7 mouse cellular contexts compared by ENCODE assay signal in the genomic region with DNA sequence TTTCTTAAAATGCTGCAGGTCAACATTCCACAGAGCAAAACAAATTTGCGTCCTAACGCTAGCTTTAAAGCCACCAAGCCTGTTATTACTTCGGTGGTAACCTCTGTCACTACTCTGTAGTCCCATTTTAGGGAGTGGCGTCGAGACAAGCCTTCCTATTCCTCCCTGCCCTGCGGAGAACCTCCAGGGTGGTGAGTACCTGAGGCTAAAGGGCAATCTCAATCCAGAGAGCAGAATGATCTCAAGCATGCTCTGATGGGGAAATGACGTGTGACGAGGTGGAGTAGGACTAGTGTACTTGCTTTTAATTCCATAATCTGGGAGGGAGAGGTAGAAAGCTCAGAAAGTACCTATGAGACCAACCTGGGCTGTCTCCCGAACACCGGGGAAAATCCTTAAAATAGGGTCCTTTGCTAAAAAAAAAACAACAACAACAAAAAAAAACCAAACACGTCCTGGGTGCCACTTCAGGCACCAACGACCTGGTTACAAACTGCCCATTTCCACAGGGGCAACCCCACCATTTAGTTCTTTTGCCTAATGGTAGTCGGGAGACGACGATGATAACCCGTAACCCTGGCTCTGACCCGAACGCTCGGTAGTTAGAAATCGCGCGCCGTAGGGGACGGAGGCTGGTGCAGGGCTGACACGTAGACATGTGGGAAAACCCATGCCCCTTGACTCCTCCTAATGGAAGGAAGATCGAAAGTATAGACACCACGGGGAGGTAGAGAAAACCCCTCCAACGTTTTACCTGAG. TPM values are rescaled to one million over a fixed set of nuclear protein-coding genes. Genes with fewer than 3 reads are reported as not detected.
DNase-seq lines count a peak whose midpoint lies in the region; ATAC-seq and TF ChIP-seq lines count a peak whose summit lies in the region.

No protein-coding gene starts in this region.

- peaks cover 47% of the 10 kb centered on the region for H3K36me3 ChIP-seq in lung, embryonic 14.5 days (ENCODE audit: insufficient read depth)
- peaks cover 24% of the 10 kb centered on the region for H3K36me3 ChIP-seq in hindbrain, embryonic 13.5 days
- H3K36me3 ChIP-seq in liver, embryonic 12.5 days, result peaks cover 58% of the 10 kb centered on the region
- H3K36me3 ChIP-seq in stomach, embryonic 16.5 days (ENCODE audit: control insufficient read depth, insufficient read depth, low read length), result peaks cover 18% of the 10 kb centered on the region; the same call in 1 of the 2 replicates

- H3K9ac ChIP-seq in lung, embryonic 14.5 days, result peak overlapping the region; percentile 96
- peak overlapping the region; percentile 98 for H3K9ac ChIP-seq in hindbrain, embryonic 13.5 days
- H3K9ac ChIP-seq in liver, embryonic 12.5 days, result peak overlapping the region; percentile 97
- H3K9ac ChIP-seq in stomach, embryonic 16.5 days (ENCODE audit: low read length), result peak overlapping the region; percentile 95

- WGBS in lung, embryonic 14.5 days, result under 1% methylated on average over 28 of the region's 28 CpGs
- WGBS in hindbrain, embryonic 13.5 days, result 3% methylated on average over 28 of the region's 28 CpGs
- WGBS in liver, embryonic 12.5 days (ENCODE audit: insufficient replicate concordance), result 1% methylated on average over 28 of the region's 28 CpGs
- 2% methylated on average over 28 of the region's 28 CpGs for WGBS in stomach, embryonic 16.5 days

- peaks cover 11% of the 10 kb centered on the region for H3K4me1 ChIP-seq in lung, embryonic 14.5 days (ENCODE audit: insufficient read depth)
- H3K4me1 ChIP-seq in hindbrain, embryonic 13.5 days (replicated peaks), result peaks cover 25% of the 10 kb centered on the region
- H3K4me1 ChIP-seq in liver, embryonic 12.5 days, result peaks cover 65% of the 10 kb centered on the region
- H3K4me1 ChIP-seq in stomach, embryonic 16.5 days (ENCODE audit: control insufficient read depth, insufficient read depth, low read length), result peaks cover 21% of the 10 kb centered on the region

- peak overlapping the region; percentile 99 for H3K27ac ChIP-seq in lung, embryonic 14.5 days (ENCODE audit: low read depth)
- peak overlapping the region; percentile 99 for H3K27ac ChIP-seq in hindbrain, embryonic 13.5 days
- H3K27ac ChIP-seq in liver, embryonic 12.5 days, result peak overlapping the region; percentile 99
- H3K27ac ChIP-seq in stomach, embryonic 16.5 days (ENCODE audit: low read length), result peak overlapping the region; percentile 99

- H3K27me3 ChIP-seq in lung, embryonic 14.5 days (ENCODE audit: insufficient read depth, low read length), result no peaks in the 10 kb centered on the region
- H3K27me3 ChIP-seq in hindbrain, embryonic 13.5 days, result no peaks in the 10 kb centered on the region
- H3K27me3 ChIP-seq in liver, embryonic 12.5 days (replicated peaks), result no peaks in the 10 kb centered on the region
- H3K27me3 ChIP-seq in stomach, embryonic 16.5 days (ENCODE audit: control insufficient read depth, insufficient read depth, low read length), result no peaks in the 10 kb centered on the region

- H3K9me3 ChIP-seq in lung, embryonic 14.5 days (ENCODE audit: low read depth, low read length), result no peaks in the 10 kb centered on the region
- no peaks in the 10 kb centered on the region for H3K9me3 ChIP-seq in hindbrain, embryonic 13.5 days
- H3K9me3 ChIP-seq in liver, embryonic 12.5 days (replicated peaks), result no peaks in the 10 kb centered on the region
- H3K9me3 ChIP-seq in stomach, embryonic 16.5 days (replicated peaks; ENCODE audit: control insufficient read depth, low read length), result no peaks in the 10 kb centered on the region

- no peak for TF ChIP-seq CTCF in lung, embryonic 14.5 days (IDR thresholded peaks at IDR 0.05; ENCODE audit: low read depth)

- ATAC-seq in lung, embryonic 14.5 days (ENCODE audit: insufficient read depth), result no peak
- no peak; the same call in 1 of the 2 replicates for ATAC-seq in hindbrain, embryonic 13.5 days (ENCODE audit: low FRiP score)
- ATAC-seq in liver, embryonic 12.5 days, result peak; percentile 4
- no peak for ATAC-seq in stomach, embryonic 16.5 days (ENCODE audit: insufficient read depth, low FRiP score)

- peak overlapping the region; percentile 100 for H3K4me2 ChIP-seq in lung, embryonic 14.5 days
- H3K4me2 ChIP-seq in hindbrain, embryonic 13.5 days, result peak overlapping the region; percentile 79
- H3K4me2 ChIP-seq in liver, embryonic 12.5 days, result peak overlapping the region; percentile 85
- H3K4me2 ChIP-seq in stomach, embryonic 16.5 days (ENCODE audit: low read depth, low read length), result peak overlapping the region; percentile 88

- peak; percentile 30 for DNase-seq in lung, embryonic 14.5 days
- no peak for DNase-seq in lung, postnatal 4 days
- peak; percentile 35 for DNase-seq in brain, adult 2 months (ENCODE audit: low read depth, low spot score)
- DNase-seq in frontal cortex, postnatal 10 days (ENCODE audit: low spot score in 2 of 2), result no peak

- peak overlapping the region; percentile 79 for H3K4me3 ChIP-seq in lung, embryonic 14.5 days (ENCODE audit: low read depth, low read length)
- H3K4me3 ChIP-seq in hindbrain, embryonic 13.5 days, result peak overlapping the region; percentile 75
- H3K4me3 ChIP-seq in liver, embryonic 12.5 days, result peak overlapping the region; percentile 86
- H3K4me3 ChIP-seq in stomach, embryonic 16.5 days (replicated peaks; ENCODE audit: low read length), result peak overlapping the region; percentile 82

RNA-seq across cellular contexts. Expression of a gene that starts 0.5 kb away (rescaled TPM):
- polyA plus RNA-seq in lung, embryonic 14.5 days (2014; fragmentation: Nextera tagmentation; extraction: Ambion mirVana), result 84.5 and 89.1 TPM in 2 replicates
- 46.8 and 54.7 TPM in 2 replicates for polyA plus RNA-seq in hindbrain, embryonic 13.5 days (2015; fragmentation: Nextera tagmentation; extraction: Ambion mirVana)
- 113 and 123 TPM in 2 replicates for polyA plus RNA-seq in liver, embryonic 12.5 days (2016; fragmentation: Nextera tagmentation; extraction: Ambion mirVana)
- polyA plus RNA-seq in stomach, embryonic 16.5 days (2015; fragmentation: Nextera tagmentation; extraction: Ambion mirVana), result 83.2 and 87.3 TPM in 2 replicates

RNA-seq across cellular contexts. Expression of a gene that starts 0.5 kb away (rescaled TPM):
- polyA plus RNA-seq in lung, embryonic 14.5 days (2014; fragmentation: Nextera tagmentation; extraction: Ambion mirVana), result 36.3 and 38.5 TPM in 2 replicates
- 46.0 and 47.2 TPM in 2 replicates for polyA plus RNA-seq in hindbrain, embryonic 13.5 days (2015; fragmentation: Nextera tagmentation; extraction: Ambion mirVana)
- polyA plus RNA-seq in liver, embryonic 12.5 days (2016; fragmentation: Nextera tagmentation; extraction: Ambion mirVana), result 29.0 and 32.8 TPM in 2 replicates
- polyA plus RNA-seq in stomach, embryonic 16.5 days (2015; fragmentation: Nextera tagmentation; extraction: Ambion mirVana), result 33.1 and 34.3 TPM in 2 replicates

RNA-seq across cellular contexts. Expression of a gene that starts 5.8 kb away (rescaled TPM):
- 72.2 and 77.9 TPM in 2 replicates for polyA plus RNA-seq in lung, embryonic 14.5 days (2014; fragmentation: Nextera tagmentation; extraction: Ambion mirVana)
- polyA plus RNA-seq in hindbrain, embryonic 13.5 days (2015; fragmentation: Nextera tagmentation; extraction: Ambion mirVana), result 434 and 438 TPM in 2 replicates
- polyA plus RNA-seq in liver, embryonic 12.5 days (2016; fragmentation: Nextera tagmentation; extraction: Ambion mirVana), result 15.0 and 16.8 TPM in 2 replicates
- 50.8 and 51.9 TPM in 2 replicates for polyA plus RNA-seq in stomach, embryonic 16.5 days (2015; fragmentation: Nextera tagmentation; extraction: Ambion mirVana)

RNA-seq across cellular contexts. Expression of a gene that starts 18.5 kb away (rescaled TPM):
- polyA plus RNA-seq in lung, embryonic 14.5 days (2014; fragmentation: Nextera tagmentation; extraction: Ambion mirVana), result 21.0 and 25.4 TPM in 2 replicates
- 45.8 and 48.7 TPM in 2 replicates for polyA plus RNA-seq in hindbrain, embryonic 13.5 days (2015; fragmentation: Nextera tagmentation; extraction: Ambion mirVana)
- 20.2 and 20.9 TPM in 2 replicates for polyA plus RNA-seq in liver, embryonic 12.5 days (2016; fragmentation: Nextera tagmentation; extraction: Ambion mirVana)
- 19.1 and 22.9 TPM in 2 replicates for polyA plus RNA-seq in stomach, embryonic 16.5 days (2015; fragmentation: Nextera tagmentation; extraction: Ambion mirVana)

RNA-seq across cellular contexts. Expression of a gene that starts 36.1 kb away (rescaled TPM):
- polyA plus RNA-seq in lung, embryonic 14.5 days (2014; fragmentation: Nextera tagmentation; extraction: Ambion mirVana), result 40.8 and 42.9 TPM in 2 replicates
- polyA plus RNA-seq in hindbrain, embryonic 13.5 days (2015; fragmentation: Nextera tagmentation; extraction: Ambion mirVana), result 28.6 and 35.3 TPM in 2 replicates
- 50.7 and 52.8 TPM in 2 replicates for polyA plus RNA-seq in liver, embryonic 12.5 days (2016; fragmentation: Nextera tagmentation; extraction: Ambion mirVana)
- polyA plus RNA-seq in stomach, embryonic 16.5 days (2015; fragmentation: Nextera tagmentation; extraction: Ambion mirVana), result 33.8 and 44.1 TPM in 2 replicates

Comparison
In these comparisons a context has a peak if more than half of its experiments do, and no peak if none do; other contexts are left out.
1. DNase-seq: peak in lung, embryonic 14.5 days (single experiment) and brain, adult 2 months (single experiment); none in lung, postnatal 4 days (0 of 2) and frontal cortex, postnatal 10 days (0 of 2).
2. Peak in every context shown above with its lines, with median percentiles within 50 percentile points of each other: H3K27ac ChIP-seq, H3K4me2 ChIP-seq, H3K4me3 ChIP-seq and H3K9ac ChIP-seq.